Mouse (Mus musculus): ENCODE results near the gene Pdk1. TPM values are rescaled to one million over a fixed set of nuclear protein-coding genes. Genes with fewer than 3 reads are reported as not detected.
"Not testable (repeated sequence)": the region's sequence is repeated elsewhere in the genome, so short reads cannot be mapped to it uniquely, and the experiment has no call there.

Gene Pdk1
- polyA plus RNA-seq, 1 experiment from 2014 or later: 73.8 TPM

DNA sequence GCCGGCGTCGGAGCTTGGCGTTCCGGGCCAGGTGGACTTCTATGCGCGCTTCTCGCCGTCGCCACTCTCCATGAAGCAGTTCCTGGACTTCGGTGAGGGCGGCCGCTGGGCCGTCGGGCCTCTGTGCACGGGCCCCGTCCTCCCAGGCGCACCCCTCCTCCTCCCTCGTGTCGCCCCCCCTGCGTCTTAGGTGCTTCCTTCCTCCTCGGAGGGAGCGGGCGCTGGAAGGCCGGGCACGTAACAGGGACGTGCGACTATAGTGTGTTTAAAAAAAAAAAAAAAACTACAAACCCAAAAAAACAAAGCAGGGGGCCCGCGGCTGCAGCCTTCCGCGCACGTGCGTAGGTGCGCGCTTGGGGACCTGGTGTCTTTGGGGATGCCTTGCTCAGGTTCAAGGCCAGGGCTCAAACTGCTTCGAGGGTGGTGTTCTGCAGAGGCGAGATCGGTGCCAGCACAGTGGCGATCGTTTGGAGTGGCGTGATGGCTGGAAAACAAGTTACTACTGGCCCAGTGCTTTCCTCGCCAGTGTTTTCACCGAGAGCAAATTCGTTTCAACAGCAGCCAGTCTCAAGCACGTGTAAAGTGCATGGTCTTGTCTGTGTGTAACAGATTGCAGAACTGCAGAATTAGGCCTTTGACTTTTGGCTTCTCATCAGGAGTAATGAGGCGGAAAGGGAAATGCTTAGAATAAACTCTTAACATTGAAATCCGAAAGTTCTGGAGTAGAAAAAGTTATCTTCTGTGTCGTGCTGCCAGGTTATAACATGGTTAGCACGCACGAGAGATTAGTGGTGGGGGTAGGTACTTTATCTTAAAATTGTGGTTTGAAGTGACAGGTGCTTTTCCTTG lies 674 bp downstream of the Pdk1 start:
- peak; percentile 78 for DNase-seq (ENCODE audit: low spot score)

DNA sequence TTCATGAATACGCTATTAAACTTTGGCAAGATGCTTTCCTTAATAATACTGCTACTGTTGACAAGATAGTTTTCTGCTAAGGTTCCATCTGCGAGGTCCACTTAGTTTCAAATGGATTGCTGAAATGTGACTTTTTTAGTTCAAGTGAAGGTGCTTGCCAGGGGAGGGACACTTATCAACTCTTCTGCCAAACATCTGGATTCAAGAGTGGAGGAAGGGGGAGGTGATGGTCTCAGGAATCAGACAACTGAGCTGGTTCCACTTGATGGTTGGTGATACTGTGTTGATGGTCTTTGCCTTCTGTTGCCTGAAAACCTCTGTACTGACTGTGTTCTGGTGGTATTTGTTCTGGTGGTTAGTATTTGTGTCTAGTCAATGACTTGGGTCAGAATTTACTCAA lies 1.4 kb downstream of the Pdk1 start:
- no peak for DNase-seq (ENCODE audit: low spot score)

DNA sequence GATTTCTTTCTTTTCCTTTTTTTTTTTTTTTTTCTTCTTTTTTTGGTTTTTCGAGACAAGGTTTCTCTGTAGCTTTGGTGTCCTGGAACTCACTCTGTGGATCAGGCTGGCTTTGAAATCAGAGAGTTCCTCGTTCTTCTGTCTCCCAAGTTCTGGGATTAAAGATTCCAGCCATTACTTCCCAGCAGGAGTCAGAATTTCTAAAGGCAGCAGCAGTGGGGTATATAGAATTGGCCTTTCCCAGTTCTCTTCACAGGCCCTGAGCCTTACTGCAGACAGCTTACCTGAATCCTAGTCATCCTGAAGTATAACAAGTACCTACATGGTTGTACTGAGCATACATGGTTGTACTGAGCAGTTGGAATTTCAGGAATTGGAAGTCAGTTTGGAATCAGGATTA lies 1.8 kb downstream of the Pdk1 start:
- DNase-seq (ENCODE audit: low spot score): no peak

DNA sequence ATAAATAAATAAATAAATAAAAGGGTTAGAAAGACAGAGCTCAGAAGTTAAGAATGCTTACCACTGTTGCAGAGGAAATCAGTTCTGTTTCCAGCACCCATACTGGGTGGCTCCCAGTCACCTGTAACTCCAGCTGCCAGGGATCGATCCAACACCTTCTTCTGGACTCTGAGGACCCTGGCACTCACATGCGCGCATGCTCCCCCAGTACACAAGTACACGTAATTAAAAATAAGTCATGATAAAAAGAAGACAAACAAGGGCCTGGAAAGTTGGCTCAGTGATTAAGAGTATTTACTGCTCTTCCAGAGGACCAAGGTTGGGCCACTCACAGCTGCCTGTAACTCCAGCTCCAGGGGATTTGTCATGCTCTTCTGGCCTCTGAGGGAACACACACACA lies 4.8 kb downstream of the Pdk1 start:
- no peak for DNase-seq (ENCODE audit: low spot score)

DNA sequence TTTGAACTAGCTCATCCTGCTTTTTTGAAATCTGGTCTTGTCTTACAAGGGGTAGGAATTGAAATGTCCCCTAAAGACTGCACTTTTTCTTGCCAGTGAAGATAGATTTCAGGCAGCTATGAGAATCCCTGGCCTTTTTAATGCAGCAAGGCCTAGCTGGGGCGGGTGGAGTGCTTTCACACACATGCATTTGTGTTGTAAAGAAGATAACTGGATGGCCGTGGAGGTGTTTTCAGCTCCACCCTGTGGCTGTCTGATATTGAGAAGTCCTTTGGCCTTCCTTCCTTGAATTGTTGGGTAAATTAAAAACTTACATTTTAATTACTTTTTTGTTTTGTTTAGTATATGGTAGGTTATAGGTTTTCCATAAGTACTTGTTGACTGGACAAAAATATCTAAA lies 5.4 kb downstream of the Pdk1 start:
- no peak for DNase-seq (ENCODE audit: low spot score)

DNA sequence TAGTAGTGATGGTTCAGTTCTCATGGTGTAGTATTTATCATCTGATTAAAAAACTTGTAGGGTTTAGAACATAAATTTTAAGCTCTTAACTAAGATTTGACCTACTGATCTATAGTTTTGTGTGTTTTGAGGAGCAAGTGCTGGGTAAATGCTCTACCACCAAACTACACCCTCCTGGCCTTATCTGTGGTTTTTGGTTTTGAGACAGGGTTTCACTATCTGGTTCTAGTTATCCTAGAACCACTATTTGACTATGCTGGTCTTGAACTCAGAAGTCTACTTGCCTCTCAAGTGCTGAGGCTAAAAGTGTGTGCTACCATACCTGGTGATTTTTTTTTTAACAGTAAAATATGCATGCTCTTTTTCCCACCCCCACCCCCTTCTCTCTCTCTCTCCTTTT lies 5.9 kb downstream of the Pdk1 start:
- DNase-seq (ENCODE audit: low spot score): no peak

DNA sequence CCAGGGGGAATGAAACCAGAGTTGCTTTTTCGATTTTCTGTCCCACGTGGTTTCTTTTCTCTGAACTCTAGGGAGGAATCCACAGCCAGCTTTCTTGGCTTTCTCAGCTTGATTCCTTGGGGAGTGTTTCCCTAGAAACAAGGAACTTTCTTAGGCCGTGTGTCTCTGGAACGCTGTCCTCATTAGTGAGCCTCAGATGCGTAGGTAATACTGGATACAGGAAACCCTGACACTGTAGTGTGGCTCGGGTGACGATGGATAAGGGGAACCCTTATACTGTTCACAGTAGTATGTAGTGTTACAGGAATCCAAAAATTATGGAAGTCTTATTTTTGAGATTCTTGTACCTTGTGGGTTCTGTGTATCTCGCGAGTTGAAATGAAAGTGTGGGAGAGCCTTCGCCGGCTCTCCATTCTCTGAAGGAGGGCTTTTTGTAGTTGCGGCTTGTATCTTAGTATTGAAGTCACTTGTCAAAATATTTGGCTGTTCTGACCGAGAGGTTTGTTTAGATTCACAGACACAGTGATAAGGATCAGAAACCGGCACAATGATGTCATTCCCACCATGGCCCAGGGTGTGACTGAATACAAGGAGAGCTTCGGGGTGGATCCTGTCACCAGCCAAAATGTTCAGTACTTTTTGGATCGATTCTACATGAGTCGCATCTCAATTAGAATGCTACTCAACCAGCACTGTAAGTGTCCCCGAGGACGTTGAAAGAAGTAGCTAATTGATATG lies 10.1 kb downstream of the Pdk1 start:
- no peak for DNase-seq (ENCODE audit: low spot score)

DNA sequence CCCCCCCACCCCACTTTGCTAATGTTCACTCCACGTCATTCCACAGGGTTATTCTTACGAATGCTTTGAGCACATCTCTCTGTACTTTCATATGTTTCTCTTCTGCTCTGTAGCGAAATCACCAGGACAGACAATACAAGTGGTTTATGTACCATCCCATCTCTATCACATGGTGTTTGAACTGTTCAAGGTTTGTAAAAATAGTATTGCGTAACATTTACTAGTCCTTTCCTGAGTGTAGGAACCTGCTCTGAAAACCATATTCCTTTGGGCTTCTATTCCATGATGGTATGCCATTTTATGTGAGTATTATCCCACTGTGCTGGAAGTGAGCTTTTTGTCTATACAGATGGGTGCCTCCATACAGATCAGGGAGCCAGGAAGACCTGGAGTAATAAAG lies 14.2 kb downstream of the Pdk1 start:
- DNase-seq (ENCODE audit: low spot score): no peak

DNA sequence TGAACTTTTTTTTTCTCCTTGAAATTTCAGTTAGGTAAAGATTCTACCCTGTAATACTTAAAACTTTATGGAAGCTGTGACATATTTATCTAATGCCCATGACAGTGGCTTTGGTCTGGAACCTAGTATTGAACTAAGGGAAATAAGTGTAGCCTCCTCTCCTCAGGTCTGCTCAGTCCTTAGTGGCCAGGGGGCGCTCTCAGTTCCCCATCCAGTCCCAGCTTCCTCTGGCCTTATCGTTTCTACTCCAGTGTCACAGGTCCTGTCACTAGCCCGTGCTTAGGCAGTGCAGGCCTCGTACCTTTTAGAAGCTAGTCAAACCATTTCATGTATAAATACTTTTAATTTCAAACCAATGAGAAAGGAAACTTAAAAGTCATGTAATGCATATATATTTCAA lies 15.4 kb downstream of the Pdk1 start:
- no peak for DNase-seq (ENCODE audit: low spot score)

DNA sequence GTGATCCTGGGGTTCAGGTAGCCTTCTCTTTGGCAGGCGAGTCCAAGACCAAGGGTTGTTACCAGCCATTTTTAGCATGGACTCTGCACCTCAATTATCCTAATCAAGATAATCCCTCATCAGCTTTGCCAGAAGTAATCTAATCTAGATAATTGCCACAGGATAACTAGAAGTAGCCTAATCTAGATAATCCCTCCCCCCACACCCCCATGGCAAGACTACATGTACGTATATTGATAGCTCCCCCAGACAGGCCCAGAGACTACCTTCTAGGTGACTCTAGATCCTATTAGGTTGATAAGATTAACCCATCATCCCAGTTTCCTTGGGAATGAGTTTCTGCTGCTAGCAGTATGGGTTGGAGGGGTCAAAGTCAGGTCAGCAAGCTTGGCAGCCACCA lies 18.5 kb downstream of the Pdk1 start:
- DNase-seq (ENCODE audit: low spot score): no peak

DNA sequence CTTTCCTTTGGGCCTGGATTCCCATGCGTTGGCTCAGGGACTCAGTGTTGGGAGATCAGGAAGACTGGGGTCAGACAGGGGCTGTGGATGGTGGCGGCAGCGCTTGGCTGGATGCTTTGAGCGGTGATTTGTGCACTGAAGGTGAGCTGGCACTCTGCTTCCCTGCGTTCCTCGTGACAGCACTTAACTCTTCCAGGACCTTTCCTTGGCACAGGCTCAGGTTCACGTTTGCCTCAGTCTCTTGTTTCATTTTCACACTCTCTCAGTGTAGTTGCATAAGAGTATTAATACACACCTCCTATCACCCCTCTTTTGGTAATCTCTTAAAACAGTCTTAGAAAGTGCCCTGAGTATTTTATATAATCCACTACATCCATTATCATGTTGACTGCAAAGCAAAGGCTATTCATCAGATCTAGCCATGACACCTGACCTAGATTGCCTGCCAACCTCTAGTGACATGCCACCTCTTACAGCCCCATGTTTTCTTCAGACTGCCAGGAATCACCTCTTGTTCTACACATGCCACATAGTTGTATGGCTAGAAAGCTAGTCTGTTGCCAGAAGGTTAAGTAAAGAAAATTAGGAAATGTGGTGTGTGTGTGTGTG lies 19.8 kb downstream of the Pdk1 start:
- no peak for DNase-seq (ENCODE audit: low spot score)

DNA sequence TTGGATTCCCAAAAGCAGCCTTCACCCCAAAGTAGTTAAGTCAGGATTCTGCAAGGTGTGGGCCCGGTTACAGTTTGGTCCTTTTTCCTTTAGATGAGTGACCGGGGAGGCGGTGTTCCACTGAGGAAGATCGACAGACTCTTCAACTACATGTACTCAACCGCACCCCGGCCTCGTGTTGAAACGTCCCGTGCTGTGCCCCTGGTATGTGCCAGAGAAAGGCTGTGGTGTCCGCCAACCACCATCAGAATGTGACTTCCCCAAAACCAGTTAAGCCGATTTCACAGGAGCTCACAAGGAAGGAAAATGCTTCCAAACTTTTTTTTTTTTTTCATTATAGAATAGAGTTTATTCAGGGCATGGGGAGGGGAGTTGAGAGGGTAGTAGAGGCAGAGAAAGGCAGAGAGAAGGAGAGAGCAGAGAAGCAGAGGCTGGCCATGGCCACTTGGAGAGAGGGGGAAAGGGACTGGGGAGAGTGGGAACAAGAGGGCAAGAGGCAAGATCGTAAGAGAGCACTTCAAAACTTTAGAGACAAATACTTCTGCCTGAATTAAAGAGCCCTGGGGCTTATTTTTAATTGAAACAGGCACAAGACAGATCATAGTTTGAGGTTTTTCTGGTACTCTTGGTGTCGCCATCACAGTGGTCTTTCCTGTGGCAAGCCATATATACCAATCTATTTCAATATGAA lies 22.7 kb downstream of the Pdk1 start:
- DNase-seq (ENCODE audit: low spot score): no peak

DNA sequence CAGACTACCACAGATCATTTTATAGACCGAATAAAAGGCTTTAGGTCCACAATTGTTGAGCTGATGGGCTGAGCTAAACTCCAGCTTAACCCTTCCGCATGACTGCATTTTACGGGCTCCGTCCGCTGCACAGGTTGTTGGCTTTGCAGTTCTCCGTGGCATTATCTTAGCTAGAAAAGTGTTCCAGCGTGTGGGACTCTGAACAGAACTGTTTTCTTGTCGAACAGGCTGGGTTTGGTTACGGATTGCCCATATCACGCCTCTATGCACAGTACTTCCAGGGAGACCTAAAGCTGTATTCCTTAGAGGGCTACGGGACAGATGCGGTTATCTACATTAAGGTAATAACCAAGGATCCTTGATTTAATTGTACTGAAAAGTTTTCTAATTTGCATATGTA lies 24.4 kb downstream of the Pdk1 start:
- no peak for DNase-seq (ENCODE audit: low spot score)

DNA sequence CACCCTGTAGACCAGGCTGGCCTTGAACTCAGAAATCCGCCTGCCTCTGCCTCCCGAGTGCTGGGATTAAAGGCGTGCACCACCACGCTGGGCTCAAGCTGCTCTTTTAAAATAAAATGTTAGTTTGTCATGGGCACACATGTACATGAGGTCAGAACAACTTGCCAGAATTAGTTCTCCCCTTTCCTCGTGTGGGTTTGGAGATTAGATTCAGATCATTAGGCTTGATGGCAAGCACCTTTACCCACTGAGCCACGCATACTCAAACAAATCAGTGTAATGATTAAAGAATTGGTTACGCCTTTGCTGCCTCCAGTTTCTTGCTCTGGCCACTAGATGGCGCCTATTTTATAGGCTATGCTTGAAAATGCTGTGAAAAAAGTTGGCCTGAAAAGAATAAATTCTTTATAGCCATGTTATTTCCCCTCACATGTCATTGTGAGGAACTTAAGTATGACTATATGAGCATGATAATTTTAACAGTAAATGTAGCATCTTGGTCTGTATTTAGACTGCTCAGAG lies 25.4 kb downstream of the Pdk1 start:
- DNase-seq (ENCODE audit: low spot score): peak; percentile 45

DNA sequence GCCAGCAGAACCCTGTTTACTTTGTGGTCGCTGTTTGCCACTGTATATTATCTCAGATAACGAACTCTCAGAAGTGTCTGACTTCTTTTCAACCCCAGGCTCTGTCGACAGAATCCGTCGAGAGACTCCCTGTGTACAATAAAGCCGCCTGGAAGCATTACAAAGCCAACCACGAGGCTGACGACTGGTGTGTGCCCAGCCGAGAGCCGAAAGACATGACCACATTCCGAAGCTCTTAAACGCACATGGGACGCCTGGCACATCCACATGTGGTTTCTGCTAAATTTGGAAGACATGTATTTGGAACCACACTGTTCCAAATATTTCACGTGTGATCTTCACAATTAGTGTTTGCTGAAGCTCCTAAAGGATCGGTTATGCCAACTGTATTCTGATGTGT lies 26.9 kb downstream of the Pdk1 start:
- no peak for DNase-seq (ENCODE audit: low spot score)

DNA sequence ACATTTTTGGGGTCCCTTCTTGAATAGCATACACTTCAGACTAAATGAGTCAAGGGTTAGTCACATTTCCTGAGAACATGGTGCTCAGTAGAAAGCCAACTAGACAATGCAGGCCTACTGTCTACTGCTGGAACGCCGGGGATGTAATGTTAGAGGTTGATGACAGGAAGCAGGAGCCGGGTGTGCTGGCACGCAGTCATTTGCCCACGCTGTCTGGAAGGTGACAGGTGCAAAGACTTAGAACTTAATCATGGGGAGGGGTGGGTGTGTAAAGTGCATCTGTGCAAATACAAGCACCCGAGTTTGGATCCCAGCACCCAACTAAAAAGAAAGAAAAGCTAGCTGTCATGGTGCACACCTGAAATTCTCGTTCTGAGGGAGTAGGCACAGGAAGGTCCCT lies 32.1 kb downstream of the Pdk1 start:
- DNase-seq (ENCODE audit: low spot score): no peak

DNA sequence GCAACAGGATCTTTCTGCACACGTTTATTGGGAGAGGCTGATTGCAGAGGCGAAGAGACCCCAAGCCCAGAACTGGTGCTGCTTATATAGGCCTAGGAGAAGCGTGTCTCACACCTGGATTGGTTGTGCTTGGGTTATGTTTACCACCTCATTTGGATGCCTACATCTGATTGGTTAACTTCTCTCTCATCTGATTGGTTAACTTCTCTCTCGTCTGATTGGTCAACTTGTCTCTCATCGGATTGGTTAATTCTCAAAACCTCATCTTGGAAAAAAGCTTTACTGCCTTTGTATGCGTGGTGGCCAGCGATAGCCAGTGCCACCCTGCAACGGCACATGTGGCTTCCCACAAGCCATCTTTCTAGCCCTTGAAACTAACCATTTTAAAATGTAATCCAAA lies 33.3 kb downstream of the Pdk1 start:
- not testable (repeated sequence) for DNase-seq (ENCODE audit: low spot score)

DNA sequence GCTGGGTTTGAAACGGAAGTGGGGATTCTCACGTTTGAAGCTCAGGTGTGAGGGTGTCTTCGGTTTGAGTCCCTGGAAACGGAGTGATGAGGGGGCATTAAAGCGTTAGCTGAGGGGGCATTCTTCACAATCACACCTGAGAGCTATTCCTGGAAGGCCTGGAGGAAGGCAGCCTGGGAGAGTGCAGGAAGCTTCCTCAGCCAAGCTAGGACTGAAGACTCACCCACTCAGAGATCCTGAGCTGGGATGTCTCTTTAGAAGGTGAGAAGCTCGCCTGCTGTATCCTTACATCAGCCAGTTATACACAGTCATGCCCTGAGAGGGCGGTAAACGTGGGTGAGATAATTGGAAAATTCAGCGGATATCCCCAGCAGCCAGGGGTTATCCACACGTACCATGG lies 40.9 kb downstream of the Pdk1 start:
- no peak for DNase-seq (ENCODE audit: low spot score)

DNA sequence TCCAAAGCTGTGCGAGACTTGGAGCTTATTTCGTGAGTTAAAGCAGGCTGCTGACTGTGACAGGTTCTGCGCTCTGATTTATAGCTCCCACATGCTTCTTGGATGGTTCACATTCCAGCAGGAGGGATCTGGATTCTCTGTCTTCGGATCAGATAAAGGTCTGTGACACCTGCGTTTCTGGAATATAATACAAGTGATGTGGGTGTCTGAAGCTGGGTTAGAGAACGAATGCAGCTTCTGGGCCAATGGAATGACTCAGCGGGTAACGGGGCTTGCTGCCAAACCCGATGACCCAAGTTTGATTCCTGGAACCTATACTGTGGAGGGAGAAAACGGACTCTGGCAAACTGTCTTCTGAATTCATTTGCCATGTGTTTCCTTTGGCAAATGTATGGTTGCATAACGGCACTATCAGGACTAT lies 46.2 kb downstream of the Pdk1 start:
- no peak for DNase-seq (ENCODE audit: low spot score)

DNA sequence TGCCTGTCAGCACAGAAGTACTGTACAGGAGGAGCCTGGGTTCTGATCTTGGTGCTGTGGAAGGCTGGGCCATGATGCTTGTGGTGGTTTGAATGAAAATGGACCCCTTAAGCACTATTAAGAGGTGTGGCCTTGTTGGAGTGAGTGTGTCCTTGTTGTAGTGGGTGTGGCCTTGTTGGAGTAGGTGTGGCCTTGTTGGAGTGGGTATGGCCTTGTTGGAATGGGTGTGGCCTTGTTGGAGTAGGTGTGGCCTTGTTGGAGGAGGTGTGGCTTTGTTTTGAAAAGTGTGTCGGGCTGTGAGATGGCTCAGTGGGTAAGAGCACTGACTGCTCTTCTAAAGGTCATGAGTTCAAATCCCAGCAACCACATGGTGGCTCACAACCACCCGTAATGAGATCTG lies 51.9 kb downstream of the Pdk1 start:
- not testable (repeated sequence) for DNase-seq (ENCODE audit: low spot score)

DNA sequence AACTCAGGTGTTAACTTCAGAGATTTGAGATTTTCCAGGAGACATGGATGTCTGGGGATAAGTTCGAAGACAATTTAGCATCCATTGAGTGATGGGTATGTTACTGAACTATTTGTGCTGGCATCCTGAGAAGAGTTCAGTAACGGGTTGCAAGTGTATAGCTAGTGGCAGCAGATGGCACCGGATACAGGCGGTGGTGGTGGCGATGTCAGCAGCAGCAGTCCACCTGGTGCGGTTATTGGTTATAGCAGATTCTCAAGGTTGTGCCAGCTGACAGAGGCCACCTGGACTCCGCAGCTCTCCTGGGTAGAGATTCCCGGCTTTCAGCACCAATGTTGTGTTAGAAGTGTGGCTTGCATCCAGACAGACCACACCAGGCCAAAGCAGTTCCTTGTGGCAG lies 61.0 kb downstream of the Pdk1 start:
- DNase-seq (ENCODE audit: low spot score): no peak

DNA sequence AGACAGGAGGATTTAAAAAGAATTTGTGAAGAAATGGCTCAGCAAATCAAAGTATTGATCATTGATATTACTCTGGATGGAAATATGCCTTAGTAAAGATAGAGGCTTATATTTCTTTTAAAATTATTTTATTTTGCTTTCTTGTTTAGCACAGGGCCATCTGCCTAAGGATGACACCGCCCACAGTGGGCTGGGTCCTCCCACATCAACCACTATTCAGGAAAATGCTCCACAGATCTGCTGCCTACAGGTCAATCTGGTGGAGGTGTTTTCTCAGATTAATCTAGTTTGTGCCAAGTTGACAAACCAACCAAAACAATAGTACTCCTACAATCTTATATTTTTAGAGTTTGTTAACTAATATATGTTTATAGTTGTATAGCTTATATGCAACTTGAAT lies 63.7 kb downstream of the Pdk1 start:
- DNase-seq (ENCODE audit: low spot score): no peak
